Comparison of ENCODE assay signal across 21 mouse cellular contexts in genomic region chr9:80832808-80833207, GRCm38 (mm10).
DNase-seq lines count a peak whose midpoint lies in the region; ATAC-seq and TF ChIP-seq lines count a peak whose summit lies in the region.
"Had no signal": no experiment of that assay in that cellular context is flagged by ENCODE, and none has a peak within 500 bp of the region (broad histone marks: within the 10 kb centered on the region; RNA-seq: fewer than 3 reads in every experiment).

No protein-coding gene starts in this region.

- no peaks in the 10 kb centered on the region for H3K9me3 ChIP-seq in midbrain, embryonic 14.5 days (ENCODE audit: control insufficient read depth, low read length)
- H3K9me3 ChIP-seq in midbrain, embryonic 13.5 days, result no peaks in the 10 kb centered on the region
- no peaks in the 10 kb centered on the region for H3K9me3 ChIP-seq in midbrain, postnatal 0 days (ENCODE audit: low read length)
- no peaks in the 10 kb centered on the region for H3K9me3 ChIP-seq in kidney, embryonic 15.5 days (replicated peaks)
- H3K9me3 ChIP-seq: embryonic facial prominence, embryonic 13.5 days; embryonic facial prominence, embryonic 15.5 days; forebrain, embryonic 10.5 days; forebrain, embryonic 12.5 days had no signal

- H3K27ac ChIP-seq in midbrain, embryonic 14.5 days (replicated peaks; ENCODE audit: low read depth, low read length), result no peak overlapping the region
- H3K27ac ChIP-seq in midbrain, embryonic 13.5 days, result no peak overlapping the region
- H3K27ac ChIP-seq in midbrain, postnatal 0 days (ENCODE audit: low read depth, low read length), result no peak overlapping the region
- H3K27ac ChIP-seq in kidney, embryonic 15.5 days, result no peak overlapping the region
- H3K27ac ChIP-seq: embryonic facial prominence, embryonic 13.5 days; embryonic facial prominence, embryonic 15.5 days; forebrain, embryonic 10.5 days; forebrain, embryonic 12.5 days had no signal

- H3K36me3 ChIP-seq in midbrain, embryonic 14.5 days (ENCODE audit: control insufficient read depth, insufficient read depth, low read length), result no peaks in the 10 kb centered on the region
- no peaks in the 10 kb centered on the region for H3K36me3 ChIP-seq in midbrain, embryonic 13.5 days
- H3K36me3 ChIP-seq in midbrain, postnatal 0 days (ENCODE audit: insufficient read depth, low read length), result no peaks in the 10 kb centered on the region
- no peaks in the 10 kb centered on the region for H3K36me3 ChIP-seq in kidney, embryonic 15.5 days
- H3K36me3 ChIP-seq: embryonic facial prominence, embryonic 13.5 days; embryonic facial prominence, embryonic 15.5 days; forebrain, embryonic 10.5 days; forebrain, embryonic 12.5 days had no signal

- WGBS in midbrain, embryonic 14.5 days, result 81% methylated on average over 2 of the region's 2 CpGs
- WGBS in midbrain, embryonic 13.5 days, result 78% methylated on average over 2 of the region's 2 CpGs
- WGBS in midbrain, postnatal 0 days, result 76% methylated on average over 2 of the region's 2 CpGs
- WGBS in kidney, embryonic 15.5 days, result 96% methylated on average over 2 of the region's 2 CpGs

- no peak overlapping the region for H3K9ac ChIP-seq in midbrain, embryonic 14.5 days (replicated peaks; ENCODE audit: low read length)
- no peak overlapping the region for H3K9ac ChIP-seq in midbrain, embryonic 13.5 days (replicated peaks)
- H3K9ac ChIP-seq in midbrain, postnatal 0 days (replicated peaks; ENCODE audit: low read length, poor library complexity, severe bottlenecking), result no peak overlapping the region
- no peak overlapping the region for H3K9ac ChIP-seq in kidney, embryonic 15.5 days
- H3K9ac ChIP-seq: embryonic facial prominence, embryonic 13.5 days; embryonic facial prominence, embryonic 15.5 days; forebrain, embryonic 12.5 days had no signal

- H3K4me1 ChIP-seq in midbrain, embryonic 14.5 days (ENCODE audit: control insufficient read depth, insufficient read depth, low read length), result no peaks in the 10 kb centered on the region
- no peaks in the 10 kb centered on the region for H3K4me1 ChIP-seq in midbrain, embryonic 13.5 days (replicated peaks)
- no peaks in the 10 kb centered on the region for H3K4me1 ChIP-seq in midbrain, postnatal 0 days (ENCODE audit: insufficient read depth, low read length)
- no peaks in the 10 kb centered on the region for H3K4me1 ChIP-seq in kidney, embryonic 15.5 days
- H3K4me1 ChIP-seq: embryonic facial prominence, embryonic 13.5 days; embryonic facial prominence, embryonic 15.5 days; forebrain, embryonic 12.5 days had no signal

- no peak overlapping the region for H3K4me2 ChIP-seq in midbrain, embryonic 14.5 days (ENCODE audit: low read length)
- no peak overlapping the region for H3K4me2 ChIP-seq in midbrain, embryonic 13.5 days (replicated peaks)
- H3K4me2 ChIP-seq in midbrain, postnatal 0 days (ENCODE audit: low read depth, low read length, poor library complexity, severe bottlenecking), result no peak overlapping the region
- H3K4me2 ChIP-seq in kidney, embryonic 15.5 days, result no peak overlapping the region
- H3K4me2 ChIP-seq: embryonic facial prominence, embryonic 13.5 days; embryonic facial prominence, embryonic 15.5 days; forebrain, embryonic 12.5 days had no signal

- ATAC-seq in midbrain, embryonic 14.5 days (ENCODE audit: low FRiP score, low TSS enrichment), result no peak
- no peak for ATAC-seq in midbrain, embryonic 13.5 days
- ATAC-seq in midbrain, postnatal 0 days (ENCODE audit: low FRiP score), result no peak
- ATAC-seq in kidney, embryonic 15.5 days (replicated peaks; ENCODE audit: low FRiP score), result no peak
- ATAC-seq: forebrain, embryonic 14.5 days; forebrain, embryonic 16.5 days had no signal

- DNase-seq in midbrain, embryonic 14.5 days, result peak; percentile 11
- peak; percentile 19 for DNase-seq in brain, embryonic 14.5 days (ENCODE audit: low read depth)
- peak; percentile 20 for DNase-seq in midbrain, postnatal 0 days (ENCODE audit: low spot score)
- DNase-seq: adrenal gland, adult 8-10 months; adrenal gland, postnatal 14 days; adrenal gland, postnatal 36 days; cerebellum, adult 11 months; cerebellum, adult 18-20 months; cerebellum, adult 8-10 months; cerebellum, adult 9-11 months; cerebellum, postnatal 36 days; embryo, embryonic 11 days had no signal

- TF ChIP-seq CTCF in brain, embryonic 14.5 days (IDR thresholded peaks at IDR 0.05; ENCODE audit: borderline replicate concordance, extremely low read depth, insufficient read depth, insufficient read length), result no peak
- no peak for TF ChIP-seq CTCF in midbrain, postnatal 0 days (IDR thresholded peaks at IDR 0.05)

- H3K4me3 ChIP-seq in midbrain, embryonic 14.5 days (replicated peaks; ENCODE audit: low read depth, low read length), result no peak overlapping the region
- no peak overlapping the region for H3K4me3 ChIP-seq in midbrain, embryonic 13.5 days (replicated peaks)
- no peak overlapping the region for H3K4me3 ChIP-seq in midbrain, postnatal 0 days (ENCODE audit: low read depth, low read length)
- H3K4me3 ChIP-seq in kidney, embryonic 15.5 days (replicated peaks), result no peak overlapping the region
- H3K4me3 ChIP-seq: embryonic facial prominence, embryonic 13.5 days; embryonic facial prominence, embryonic 15.5 days; erythroblast, embryonic 14.5 days; forebrain, embryonic 10.5 days; forebrain, embryonic 12.5 days had no signal

- no peak for TF ChIP-seq POLR2A in brain, embryonic 14.5 days (IDR thresholded peaks at IDR 0.05; ENCODE audit: borderline replicate concordance, extremely low read depth, insufficient read depth, insufficient read length, poor library complexity, severe bottlenecking)

- H3K27me3 ChIP-seq in midbrain, embryonic 14.5 days (ENCODE audit: control insufficient read depth, insufficient read depth, low read length), result no peaks in the 10 kb centered on the region
- H3K27me3 ChIP-seq in midbrain, embryonic 13.5 days, result no peaks in the 10 kb centered on the region
- H3K27me3 ChIP-seq in midbrain, postnatal 0 days (ENCODE audit: insufficient read depth, low read length), result no peaks in the 10 kb centered on the region
- H3K27me3 ChIP-seq in kidney, embryonic 15.5 days, result no peaks in the 10 kb centered on the region
- H3K27me3 ChIP-seq: embryonic facial prominence, embryonic 13.5 days; embryonic facial prominence, embryonic 15.5 days; forebrain, embryonic 12.5 days had no signal
